Mouse (Mus musculus) urinary bladder, postnatal 25 days (tissue): ENCODE results near the gene Olfr1360.

Experiments
- DNase-seq: peaks from one replicate; pipeline ENCODE4 v3.0.0; 2022; ENCODE audit warnings: low spot score

Olfr1360 gene

GRCm38 (mm10) chr13:21642418-21642817 lies 34.8 kb downstream of the Olfr1360 start, which contains the start of gene Olfr11:
Gene Olfr11 (minus strand): TSS chr13:21642518.
- no peak for DNase-seq
